Mouse (Mus musculus) CH12.LX (cell line): ENCODE measurements around the gene Zscan10.

ENCODE experiments used
- CTCF ChIP-seq, 2 experiments: IDR thresholded peaks in 1 of 2; conservative IDR thresholded peaks in 1 of 2; 2 replicates each; pipeline ENCODE4 v1.5.1; 2011 to 2012; ENCODE audit warnings: low read depth in 2 of 2, low read length in 2 of 2, improper control_type of control experiment in 1 of 2, inconsistent platforms in 1 of 2, mild to moderate bottlenecking in 1 of 2, moderate library complexity in 1 of 2
- KAT2A ChIP-seq: IDR thresholded peaks from 2 replicates; pipeline ENCODE4 v1.6.1; 2012; ENCODE audit warnings: low read length, improper control_type of control experiment, inconsistent platforms; ENCODE audit not compliant: insufficient replicate concordance
- POLR2AphosphoS2 ChIP-seq: IDR thresholded peaks from 2 replicates; pipeline ENCODE4 v1.6.1; 2011; ENCODE audit warnings: low read depth, low read length, improper control_type of control experiment
- USF1 ChIP-seq: IDR thresholded peaks from 2 replicates; pipeline ENCODE4 v1.6.1; 2014; ENCODE audit warnings: low read depth, mild to moderate bottlenecking, inconsistent platforms, low read length, improper control_type of control experiment

DNA sequence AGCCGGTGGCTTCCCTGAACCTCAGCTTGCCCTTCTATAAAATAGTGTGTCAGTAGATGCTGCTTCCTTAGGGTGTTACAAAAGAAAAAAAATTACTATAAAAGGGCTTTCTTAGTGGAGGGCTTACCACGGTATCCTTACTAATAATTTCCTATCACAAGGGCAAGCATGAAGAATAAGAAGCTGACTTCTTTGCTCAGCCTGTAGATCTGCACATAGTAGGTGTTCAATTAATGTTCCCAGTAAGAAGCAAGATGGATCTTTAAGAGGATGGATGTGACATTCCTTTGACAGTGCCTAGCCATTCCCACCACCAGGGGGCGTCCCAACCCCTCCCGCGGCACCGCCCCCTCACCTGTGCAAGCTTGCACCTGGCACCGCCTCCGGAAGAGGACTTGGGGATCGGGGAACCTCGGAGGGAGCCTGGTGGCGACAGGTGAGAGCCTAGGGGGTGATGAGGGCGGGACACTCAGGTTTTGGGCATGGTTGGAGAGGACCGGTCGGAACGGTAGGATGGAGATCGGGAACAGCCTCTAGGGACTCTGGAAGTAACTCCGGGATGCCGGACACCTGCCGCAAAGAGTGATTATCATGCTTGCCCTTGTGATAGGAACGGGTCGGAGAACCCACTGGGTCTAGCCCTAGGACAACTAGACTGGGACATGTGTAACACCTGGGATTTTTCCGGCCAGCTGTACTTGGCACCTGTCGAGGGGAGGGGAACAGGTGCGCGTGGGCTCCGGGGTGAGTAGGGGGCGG is 59.6 kb downstream of the Zscan10 start, which contains the start of gene Bicdl2:
- TF ChIP-seq POLR2AphosphoS2 (no peak), KAT2A (no peak), USF1 (no peak), CTCF (conservative IDR thresholded peaks at IDR 0.05 in 1 of 2, IDR thresholded peaks at IDR 0.05 in 1 of 2; ENCODE audit: low read depth in 2 of 2, low read length in 2 of 2) (peak; percentile 37 to 71; a peak in 3 of 4 replicates)
